Mouse (Mus musculus) gastrocnemius, adult 2 months (tissue): ENCODE measurements around the gene Tulp2. TPM values are rescaled to one million over a fixed set of nuclear protein-coding genes. Genes with fewer than 3 reads are reported as not detected.
"Not testable (repeated sequence)": the region's sequence is repeated elsewhere in the genome, so short reads cannot be mapped to it uniquely, and the experiment has no call there.

Source experiments
- DNase-seq: peaks from one replicate; pipeline ENCODE4 v3.0.0; 2022
- H3K27ac ChIP-seq: fragments of 200-600 bp; 2 replicates; pipeline ENCODE4 v1.8.1; 2022; ENCODE audit warnings: mild to moderate bottlenecking
- H3K4me3 ChIP-seq: fragments of 200-600 bp; 2 replicates; pipeline ENCODE4 v1.8.1; 2022; ENCODE audit warnings: mild to moderate bottlenecking, moderate library complexity
- CTCF ChIP-seq: fragments of 200-600 bp; IDR thresholded peaks from 2 replicates; pipeline ENCODE4 v1.8.1; 2022; ENCODE audit warnings: antibody characterized with exemption, mild to moderate bottlenecking, moderate library complexity
- intact Hi-C: fragments of 180-260 bp; cut with DNase I; formaldehyde crosslinking; loops from one replicate; pipeline ENCODE4 v1.15.1; 2025
- total RNA-seq, 2 experiments: library from RNA; stranded (reverse); gene quantifications; 2 replicates each; pipeline ENCODE4 v1.2.3; 2021

The Tulp2 gene
- total RNA-seq, 2 experiments from 2014 or later, result 0.39 TPM; not detected in 1

- Histone ChIP-seq H3K27ac (peak overlapping the region; percentile 10; the same call in 1 of the 2 replicates), H3K4me3 (no peak overlapping the region)
- no peak for DNase-seq
- intact Hi-C loops, result no loop called here
- TF ChIP-seq CTCF, result no peak
Observed at GRCm38 (mm10) chr7:45520605-45521004, 38.9 kb downstream of the Tulp2 start.

DNA sequence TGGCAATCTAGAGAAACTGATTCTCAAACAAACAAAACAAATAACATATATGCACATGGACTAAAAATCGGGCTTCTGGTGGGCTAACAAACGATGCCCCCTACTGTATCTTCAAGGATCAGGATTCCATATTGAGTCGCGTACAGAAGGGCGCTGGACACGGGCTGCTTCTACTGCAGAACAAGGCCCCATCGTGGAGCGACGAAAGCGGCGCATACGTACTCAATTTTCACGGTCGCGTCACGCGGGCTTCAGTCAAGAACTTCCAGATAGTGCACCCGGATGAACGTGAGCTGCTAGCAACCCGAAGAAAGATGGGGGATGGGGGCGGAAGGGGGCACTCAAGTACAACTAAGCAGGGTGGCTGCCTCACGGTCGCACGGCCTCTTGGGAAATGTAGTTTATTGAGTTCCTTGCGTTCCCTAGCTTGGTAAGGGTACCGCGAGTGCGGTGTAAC is 40.1 kb downstream of the Tulp2 start:
- H3K4me3 ChIP-seq, result peak overlapping the region; percentile 92
- intact Hi-C loops, result no loop called here
- peak; percentile 89 for DNase-seq
- peak overlapping the region; percentile 92 for H3K27ac ChIP-seq
- peak; percentile 43 for TF ChIP-seq CTCF

DNA sequence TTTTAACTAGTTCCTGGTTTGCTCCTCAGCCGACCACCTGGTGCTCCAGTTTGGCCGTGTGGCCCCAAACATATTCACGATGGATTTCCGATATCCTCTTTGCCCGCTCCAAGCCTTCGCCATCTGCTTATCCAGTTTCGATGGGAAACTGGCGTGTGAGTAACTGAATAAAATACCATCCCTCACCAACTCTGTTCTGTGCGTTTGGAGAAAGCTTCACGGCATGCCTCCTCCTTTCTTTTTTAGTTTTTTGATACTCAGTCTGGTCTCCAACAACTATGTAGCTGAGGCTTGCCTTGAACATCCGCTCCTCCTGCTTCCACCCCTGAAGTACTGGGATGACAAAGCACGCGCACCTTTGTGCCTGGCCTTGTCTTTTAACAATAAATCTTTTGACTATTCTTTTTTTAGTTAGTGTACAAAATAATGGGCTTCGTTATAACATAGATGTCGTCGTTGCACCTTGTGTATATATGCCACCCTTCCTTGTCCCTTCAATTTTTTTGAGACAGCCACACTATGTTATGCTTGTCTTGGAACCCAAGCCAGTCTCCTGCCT is 40.6 kb downstream of the Tulp2 start:
- no peak for DNase-seq
- Histone ChIP-seq H3K4me3 (peak overlapping the region; percentile 92), H3K27ac (peak overlapping the region; percentile 92)
- intact Hi-C loops, result no loop called here
- TF ChIP-seq CTCF, result no peak

- Histone ChIP-seq H3K4me3 (peak overlapping the region; percentile 92), H3K27ac (peak overlapping the region; percentile 92)
- no peak for DNase-seq
- TF ChIP-seq CTCF, result no peak
- intact Hi-C loops, result no loop called here
Observed at GRCm38 (mm10) chr7:45522957-45523676, 41.4 kb downstream of the Tulp2 start.

GRCm38 (mm10) chr7:45523678-45524170 is 42.0 kb downstream of the Tulp2 start:
- Histone ChIP-seq H3K4me3 (peak overlapping the region; percentile 92), H3K27ac (peak overlapping the region; percentile 92)
- intact Hi-C loops, result no loop called here
- TF ChIP-seq CTCF, result no peak
- no peak for DNase-seq

GRCm38 (mm10) chr7:45524841-45525621 is 43.4 kb downstream of the Tulp2 start:
- peak; percentile 54 for DNase-seq
- Histone ChIP-seq H3K4me3 (peak overlapping the region; percentile 92), H3K27ac (peak overlapping the region; percentile 100)
- TF ChIP-seq CTCF, result no peak
- intact Hi-C loops, result no loop called here

- TF ChIP-seq CTCF, result no peak
- intact Hi-C loops, result loop anchor here (1.0 kb wide), 1 partner anchor 55 kb away; no protein-coding TSS in a partner anchor
- DNase-seq, result peak; percentile 96
- Histone ChIP-seq H3K27ac (peak within 1 kb of the TSS; percentile 100), H3K4me3 (peak within 1 kb of the TSS; percentile 92)
Observed at GRCm38 (mm10) chr7:45525809-45526473, 44.3 kb downstream of the Tulp2 start, which contains the start of the genes Ppp1r15a and Plekha4. TSS of gene Ppp1r15a (minus strand) at chr7:45526268. TSS of gene Plekha4 (plus strand) at chr7:45526330.

DNA sequence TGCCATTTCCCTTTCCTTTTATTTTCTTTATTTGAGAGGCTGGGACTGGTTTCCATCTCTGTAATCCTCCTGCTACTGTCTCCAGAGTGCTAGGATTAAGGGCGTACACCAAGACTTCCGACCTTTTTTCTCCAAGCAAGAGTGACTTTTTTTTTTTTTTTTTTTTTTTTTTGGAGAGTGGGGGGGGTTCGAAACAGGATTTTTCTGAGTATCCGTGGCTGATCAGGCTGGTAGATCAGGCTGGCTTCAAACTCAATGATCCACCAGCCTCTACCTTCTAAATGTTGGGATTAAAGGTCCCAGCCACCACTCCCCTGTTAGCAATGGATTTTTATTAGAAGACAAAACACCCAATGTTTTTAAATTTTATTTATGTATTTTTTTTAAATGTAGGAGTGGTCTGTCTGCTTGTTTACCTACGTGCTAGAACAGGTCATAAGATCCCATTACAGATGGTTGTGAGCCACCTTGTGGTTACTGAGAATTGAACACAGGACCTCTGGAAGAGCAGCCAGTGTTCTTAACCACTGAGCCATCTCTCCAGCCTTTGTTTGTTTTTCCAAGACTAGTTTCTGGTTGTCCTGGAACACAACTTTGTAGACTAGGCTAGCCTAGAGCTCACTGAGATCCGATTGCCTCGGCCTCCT is 44.9 kb downstream of the Tulp2 start:
- intact Hi-C loops, result loop anchor here (1.0 kb wide), 1 partner anchor 55 kb away; no protein-coding TSS in a partner anchor
- no peak for DNase-seq
- Histone ChIP-seq H3K4me3 (peak overlapping the region; percentile 92), H3K27ac (peak overlapping the region; percentile 100)
- peak; percentile 60 for TF ChIP-seq CTCF

- H3K27ac ChIP-seq, result peak overlapping the region; percentile 100
- H3K4me3 ChIP-seq, result not testable (repeated sequence)
Observed at GRCm38 (mm10) chr7:45527169-45527568, 45.5 kb downstream of the Tulp2 start.

GRCm38 (mm10) chr7:45529461-45529860 is 47.8 kb downstream of the Tulp2 start:
- peak overlapping the region; percentile 70 for H3K27ac ChIP-seq
- no peak for DNase-seq
- no peak for TF ChIP-seq CTCF
- H3K4me3 ChIP-seq, result peak overlapping the region; percentile 56
- intact Hi-C loops, result no loop called here

More at GRCm38 (mm10) chr7:45527169-45527568, 45.5 kb downstream of the Tulp2 start:
- intact Hi-C loops, DNase-seq: not testable (repeated sequence)

DNA sequence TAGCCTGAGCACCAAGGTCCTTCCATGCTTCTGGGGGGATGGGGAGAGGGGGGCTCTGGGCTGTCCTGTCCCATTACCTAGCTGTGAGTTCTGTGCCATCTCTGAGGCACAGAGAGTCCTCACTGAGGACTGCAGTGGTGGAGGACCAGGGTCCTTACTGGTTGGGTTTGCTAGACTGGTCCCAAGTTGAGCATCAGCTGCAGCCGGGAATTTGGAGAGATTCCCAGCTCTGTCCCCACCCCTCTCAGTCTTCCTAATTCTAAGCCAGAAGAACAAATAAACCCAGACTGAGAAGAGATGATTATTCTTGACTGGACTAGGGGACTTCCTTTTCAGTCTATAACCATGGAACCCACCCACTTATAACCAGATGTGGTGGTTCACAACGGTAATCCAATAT is 49.0 kb downstream of the Tulp2 start:
- peak overlapping the region; percentile 70 for H3K27ac ChIP-seq
- no peak for TF ChIP-seq CTCF

GRCm38 (mm10) chr7:45535676-45536075 is 54.0 kb downstream of the Tulp2 start:
- no peak for DNase-seq
- intact Hi-C loops, result no loop called here
- TF ChIP-seq CTCF, result no peak
- Histone ChIP-seq H3K4me3 (no peak overlapping the region), H3K27ac (no peak overlapping the region)

More for the DNA sequence above, 49.0 kb downstream of the Tulp2 start:
- H3K4me3 ChIP-seq, result peak overlapping the region; percentile 56
- intact Hi-C loops, result no loop called here
- peak; percentile 56 for DNase-seq
